Mouse (Mus musculus) liver, embryonic 15.5 days (tissue): ENCODE measurements around the gene Wdr19. TPM values are rescaled to one million over a fixed set of nuclear protein-coding genes. Genes with fewer than 3 reads are reported as not detected.
"Not testable (repeated sequence)": the region's sequence is repeated elsewhere in the genome, so short reads cannot be mapped to it uniquely, and the experiment has no call there.

ENCODE experiments used
- ATAC-seq: fragments of 200-750 bp; cut with Nextera tagmentation; 2 replicates; pipeline ENCODE4 v1.8.0; 2017; ENCODE audit warnings: moderate number of reproducible peaks, mild to moderate bottlenecking, moderate library complexity; ENCODE audit not compliant: insufficient read depth
- H3K27ac ChIP-seq: fragments of 300-500 bp; sonication (generic); replicated peaks from 2 replicates; pipeline ENCODE4 v1.5.1; 2015; ENCODE audit warnings: mild to moderate bottlenecking, inconsistent platforms
- H3K27me3 ChIP-seq: fragments of 300-500 bp; sonication (generic); 2 replicates; pipeline ENCODE4 v1.6.1; 2015; ENCODE audit warnings: mild to moderate bottlenecking, inconsistent platforms
- H3K36me3 ChIP-seq: fragments of 300-500 bp; sonication (generic); replicated peaks from 2 replicates; pipeline ENCODE4 v1.6.1; 2015; ENCODE audit warnings: moderate library complexity, mild to moderate bottlenecking, inconsistent platforms
- H3K4me1 ChIP-seq: fragments of 300-500 bp; sonication (generic); replicated peaks from 2 replicates; pipeline ENCODE4 v1.6.1; 2015; ENCODE audit warnings: inconsistent platforms
- H3K4me2 ChIP-seq: fragments of 300-500 bp; sonication (generic); 2 replicates; pipeline ENCODE4 v1.6.1; 2015; ENCODE audit warnings: moderate library complexity, mild to moderate bottlenecking, inconsistent platforms
- H3K4me3 ChIP-seq: fragments of 300-500 bp; sonication (generic); replicated peaks from 2 replicates; pipeline ENCODE4 v1.5.1; 2015; ENCODE audit warnings: mild to moderate bottlenecking, inconsistent platforms
- H3K9ac ChIP-seq: fragments of 300-500 bp; sonication (generic); 2 replicates; pipeline ENCODE4 v1.6.1; 2015; ENCODE audit warnings: moderate library complexity, mild to moderate bottlenecking, inconsistent platforms
- H3K9me3 ChIP-seq: fragments of 300-500 bp; sonication (generic); replicated peaks from 2 replicates; pipeline ENCODE4 v1.6.1; 2016; ENCODE audit warnings: inconsistent platforms
- WGBS: fragments of 180-500 bp; shearing (Covaris S2); methylation state at CpG from one replicate; pipeline ENCODE4 v1.1.7; 2015; ENCODE audit warnings: mixed read lengths; ENCODE audit not compliant: insufficient replicate concordance; 5-methylcytosine and 5-hydroxymethylcytosine counted together
- polyA plus RNA-seq: library from polyadenylated mRNA; unstranded; fragments of >200 nt; fragmentation: Nextera tagmentation; extraction: Ambion mirVana; gene quantifications from 2 replicates; pipeline ENCODE4 v1.2.1, GENCODE M21; 2015

The Wdr19 gene
- polyA plus RNA-seq, 1 experiment from 2014 or later, result 0.86 TPM

DNA sequence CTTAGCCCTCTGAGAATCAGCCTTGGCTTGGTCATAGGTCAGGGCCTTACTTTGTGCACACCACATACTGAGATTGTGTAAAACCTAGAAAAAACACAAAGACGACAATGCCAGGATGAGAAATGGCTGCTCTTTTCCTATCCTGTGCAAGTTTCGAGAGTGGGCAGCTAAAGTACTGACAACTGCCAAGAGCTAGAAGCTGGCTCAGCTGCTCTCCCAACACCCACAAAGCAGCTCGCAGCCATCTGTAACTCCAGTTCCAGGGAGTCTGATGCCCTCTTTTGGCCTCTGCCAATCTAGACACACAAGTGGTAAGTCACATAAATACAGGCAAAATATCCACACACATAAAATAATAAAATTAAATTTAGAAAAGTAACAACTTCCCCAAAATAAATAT lies 74.5 kb downstream of the Wdr19 start:
- 79% methylated on average over 3 of the region's 3 CpGs for WGBS
- no peak overlapping the region for H3K27ac ChIP-seq

DNA sequence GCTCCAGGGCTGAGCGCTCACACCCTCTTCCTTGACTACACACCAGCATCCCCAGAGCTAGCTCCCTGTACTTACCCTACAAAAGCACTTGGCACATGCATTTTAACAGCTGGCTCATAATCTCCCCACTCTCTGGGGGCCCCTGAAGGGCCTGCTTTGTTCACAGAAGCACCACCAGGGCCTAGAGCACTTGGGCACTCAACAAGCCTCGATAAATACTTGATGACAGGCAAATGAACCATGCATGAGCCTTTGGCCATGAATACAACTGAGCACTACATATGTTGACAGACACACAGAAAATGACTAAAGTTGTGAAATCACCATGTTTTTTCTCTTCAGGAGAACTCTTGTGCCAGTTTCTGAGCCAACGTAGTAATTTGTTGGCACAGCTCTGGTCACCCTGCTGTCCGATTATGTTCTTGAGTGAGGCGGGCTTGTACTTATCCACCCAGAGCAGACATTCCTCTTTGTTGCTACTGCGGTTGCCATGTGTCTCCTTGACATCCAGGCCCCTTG lies 79.7 kb downstream of the Wdr19 start:
- WGBS, result 87% methylated on average over 6 of the region's 6 CpGs
- no peaks in the 10 kb centered on the region for H3K27me3 ChIP-seq
- no peak for ATAC-seq
- H3K36me3 ChIP-seq, result peaks cover 69% of the 10 kb centered on the region
- H3K27ac ChIP-seq, result no peak overlapping the region
- no peak overlapping the region for H3K4me2 ChIP-seq
- no peak overlapping the region for H3K4me3 ChIP-seq
- no peak overlapping the region for H3K9ac ChIP-seq
- no peaks in the 10 kb centered on the region for H3K4me1 ChIP-seq
- no peaks in the 10 kb centered on the region for H3K9me3 ChIP-seq

More for the DNA sequence above, 74.5 kb downstream of the Wdr19 start:
- Histone ChIP-seq H3K4me3 (no peak overlapping the region), H3K4me2 (no peak overlapping the region), H3K36me3 (peaks cover 87% of the 10 kb centered on the region), H3K4me1 (no peaks in the 10 kb centered on the region), H3K9me3 (no peaks in the 10 kb centered on the region), H3K27me3 (no peaks in the 10 kb centered on the region), H3K9ac (no peak overlapping the region)
- no peak for ATAC-seq

DNA sequence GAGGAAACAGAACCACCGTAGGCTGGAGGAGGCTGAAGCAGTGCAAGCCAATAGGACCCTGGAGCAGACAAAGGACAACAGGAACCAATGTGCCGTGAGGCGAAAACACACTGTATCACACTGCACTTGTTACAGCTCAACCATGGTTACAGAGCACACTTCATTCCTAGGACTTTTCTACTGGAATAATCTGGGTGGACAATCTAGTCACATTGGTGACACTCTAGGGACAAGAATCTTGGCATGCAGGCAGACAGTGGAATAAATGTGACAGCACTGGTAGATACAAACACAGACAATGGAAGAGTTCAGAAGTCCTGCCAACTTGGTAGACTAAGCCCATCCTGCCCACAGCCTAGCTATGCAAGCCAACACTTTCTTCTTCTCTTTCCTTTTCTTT lies 81.7 kb downstream of the Wdr19 start:
- Histone ChIP-seq H3K4me3 (no peak overlapping the region), H3K9ac (no peak overlapping the region), H3K9me3 (no peaks in the 10 kb centered on the region), H3K36me3 (peaks cover 72% of the 10 kb centered on the region), H3K27me3 (no peaks in the 10 kb centered on the region), H3K4me1 (no peaks in the 10 kb centered on the region), H3K27ac (no peak overlapping the region), H3K4me2 (no peak overlapping the region)
- 85% methylated on average over 3 of the region's 3 CpGs for WGBS
- no peak for ATAC-seq

DNA sequence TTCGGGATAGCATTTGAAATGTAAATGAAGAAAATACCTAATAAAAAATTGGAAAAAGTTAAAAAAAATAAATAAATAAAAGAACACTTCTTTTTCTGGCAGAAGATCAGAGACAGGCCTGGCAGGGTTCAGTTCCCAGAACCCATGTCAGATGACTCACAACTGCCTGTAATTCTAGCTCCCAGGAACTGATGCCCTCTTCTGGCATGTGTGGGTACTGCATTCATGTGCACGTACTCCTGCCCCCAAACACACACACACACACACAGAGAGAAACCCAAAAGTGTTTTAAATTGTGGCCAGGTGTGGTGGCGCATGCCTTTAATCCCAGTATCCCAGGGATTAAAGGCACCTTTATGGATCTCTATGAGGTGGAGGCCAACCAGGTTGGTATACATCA lies 84.7 kb downstream of the Wdr19 start:
- Histone ChIP-seq H3K4me2 (no peak overlapping the region), H3K9ac (no peak overlapping the region), H3K4me1 (peaks cover 13% of the 10 kb centered on the region), H3K27ac (no peak overlapping the region), H3K36me3 (peaks cover 69% of the 10 kb centered on the region), H3K9me3 (no peaks in the 10 kb centered on the region), H3K4me3 (no peak overlapping the region), H3K27me3 (no peaks in the 10 kb centered on the region)
- WGBS, result 77% methylated on average over 3 of the region's 3 CpGs
- ATAC-seq, result no peak

DNA sequence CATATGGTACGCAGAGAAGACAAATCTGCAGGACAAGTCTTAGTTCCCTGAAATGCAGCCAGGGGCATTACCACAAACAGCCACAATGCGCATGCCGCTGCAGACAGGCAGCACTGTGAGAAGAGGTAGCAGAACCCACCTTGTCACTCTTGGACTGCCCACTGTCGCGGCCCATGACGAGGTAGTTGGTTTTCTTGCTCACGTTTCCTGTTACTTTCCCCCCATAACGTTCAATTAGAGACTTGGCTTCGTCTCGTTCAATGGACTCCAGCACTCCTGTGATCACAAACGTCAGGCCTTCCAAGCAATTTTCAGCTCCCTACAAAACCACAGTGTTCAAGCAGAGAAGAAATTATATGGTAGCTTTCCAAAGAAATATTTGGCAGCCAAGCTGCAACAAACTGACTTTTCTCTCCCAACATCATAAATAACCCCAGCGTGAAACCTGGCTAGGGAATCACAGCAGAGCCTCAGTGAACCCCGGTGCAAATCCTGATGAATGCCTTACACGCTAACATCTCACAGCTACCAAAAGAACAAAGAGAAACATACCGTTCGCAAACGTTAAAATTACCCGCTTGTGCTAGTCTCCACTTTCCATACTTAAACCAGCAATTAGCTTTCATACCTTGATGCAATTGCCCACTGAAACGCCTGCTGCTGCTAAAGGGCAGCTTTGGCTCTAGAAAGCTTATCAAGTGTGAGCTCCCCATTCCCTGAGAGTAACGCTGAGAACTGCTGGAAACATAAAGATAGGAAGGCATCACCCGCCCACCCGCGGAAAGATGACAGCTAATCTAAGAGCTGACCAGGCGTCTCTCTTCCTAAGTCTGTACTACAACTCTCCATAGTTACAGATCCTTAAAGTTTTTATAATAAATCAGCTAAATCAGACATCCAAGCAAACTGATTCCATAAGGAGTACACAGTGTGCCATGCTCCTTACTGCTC lies 88.5 kb downstream of the Wdr19 start:
- Histone ChIP-seq H3K9me3 (no peaks in the 10 kb centered on the region), H3K36me3 (peaks cover 82% of the 10 kb centered on the region), H3K9ac (no peak overlapping the region), H3K4me2 (no peak overlapping the region), H3K4me1 (peaks cover 23% of the 10 kb centered on the region), H3K4me3 (no peak overlapping the region), H3K27me3 (no peaks in the 10 kb centered on the region), H3K27ac (no peak overlapping the region)
- 67% methylated on average over 24 of the region's 24 CpGs for WGBS
- peak; percentile 62 for ATAC-seq

DNA sequence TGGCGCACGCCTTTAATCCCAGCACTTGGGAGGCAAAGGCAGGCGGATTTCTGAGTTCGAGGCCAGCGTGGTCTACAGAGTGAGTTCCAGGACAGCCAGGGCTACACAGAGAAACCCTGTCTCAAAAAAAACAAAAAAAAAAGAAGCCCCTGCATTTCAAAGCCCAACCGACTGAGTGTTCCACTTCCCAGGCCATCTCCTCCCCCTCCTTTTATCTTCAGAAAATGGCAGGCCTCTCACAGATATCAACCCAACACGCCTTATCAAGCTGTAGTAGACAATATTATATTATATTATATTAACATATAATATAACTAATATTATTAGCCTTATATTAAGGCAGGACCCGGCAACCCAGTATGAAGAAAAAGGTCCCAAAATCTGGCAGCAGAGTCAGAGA lies 89.5 kb downstream of the Wdr19 start:
- H3K4me1 ChIP-seq, result peaks cover 23% of the 10 kb centered on the region
- H3K4me3 ChIP-seq, H3K27me3 ChIP-seq, H3K9ac ChIP-seq, ATAC-seq, H3K9me3 ChIP-seq, H3K4me2 ChIP-seq, H3K27ac ChIP-seq: not testable (repeated sequence)
- WGBS, result 65% methylated on average over 8 of the region's 8 CpGs
- H3K36me3 ChIP-seq, result peaks cover 85% of the 10 kb centered on the region

DNA sequence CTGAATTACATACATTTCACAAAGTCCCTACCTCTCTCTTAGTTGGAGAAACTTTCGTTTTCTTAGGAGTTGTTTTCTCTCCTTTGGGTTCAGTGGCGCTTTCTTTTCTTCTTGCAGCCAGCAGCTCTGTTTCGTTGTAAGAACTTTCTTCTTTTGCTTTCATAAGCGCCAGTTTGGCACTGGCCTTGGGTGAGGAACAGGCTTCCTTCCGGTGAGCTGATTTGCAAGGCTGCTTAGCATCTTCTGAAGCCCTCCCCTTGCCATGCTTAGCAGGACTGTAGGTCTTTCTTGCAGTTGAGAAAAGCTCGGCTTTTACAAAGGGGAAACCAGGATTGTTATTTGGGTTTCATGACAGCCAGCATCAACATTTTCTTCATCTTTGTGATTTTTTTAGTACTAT lies 94.1 kb downstream of the Wdr19 start:
- Histone ChIP-seq H3K4me2 (no peak overlapping the region), H3K9ac (no peak overlapping the region), H3K36me3 (peaks cover 83% of the 10 kb centered on the region), H3K27me3 (no peaks in the 10 kb centered on the region), H3K27ac (no peak overlapping the region), H3K4me3 (no peak overlapping the region), H3K9me3 (no peaks in the 10 kb centered on the region), H3K4me1 (peaks cover 12% of the 10 kb centered on the region)
- no peak for ATAC-seq
- WGBS, result 85% methylated on average over 6 of the region's 6 CpGs

DNA sequence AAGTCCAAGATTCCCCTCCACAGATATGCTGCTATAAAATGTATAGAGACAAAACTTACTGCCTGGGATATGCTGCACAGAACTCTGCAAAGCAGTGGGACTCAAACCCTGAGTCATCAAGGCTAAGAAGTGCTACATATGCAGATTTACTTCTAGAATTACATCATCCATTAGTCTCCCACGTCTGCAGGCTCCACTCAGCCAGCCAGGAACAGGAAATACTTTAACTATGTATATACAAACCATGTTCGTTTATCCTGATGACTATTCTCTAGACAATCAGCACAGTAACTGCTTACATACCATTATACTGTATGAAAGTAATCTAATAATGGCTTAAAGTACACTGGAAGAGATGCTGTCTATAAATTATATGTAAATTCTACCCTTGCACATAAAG lies 94.8 kb downstream of the Wdr19 start:
- no peak for ATAC-seq

DNA sequence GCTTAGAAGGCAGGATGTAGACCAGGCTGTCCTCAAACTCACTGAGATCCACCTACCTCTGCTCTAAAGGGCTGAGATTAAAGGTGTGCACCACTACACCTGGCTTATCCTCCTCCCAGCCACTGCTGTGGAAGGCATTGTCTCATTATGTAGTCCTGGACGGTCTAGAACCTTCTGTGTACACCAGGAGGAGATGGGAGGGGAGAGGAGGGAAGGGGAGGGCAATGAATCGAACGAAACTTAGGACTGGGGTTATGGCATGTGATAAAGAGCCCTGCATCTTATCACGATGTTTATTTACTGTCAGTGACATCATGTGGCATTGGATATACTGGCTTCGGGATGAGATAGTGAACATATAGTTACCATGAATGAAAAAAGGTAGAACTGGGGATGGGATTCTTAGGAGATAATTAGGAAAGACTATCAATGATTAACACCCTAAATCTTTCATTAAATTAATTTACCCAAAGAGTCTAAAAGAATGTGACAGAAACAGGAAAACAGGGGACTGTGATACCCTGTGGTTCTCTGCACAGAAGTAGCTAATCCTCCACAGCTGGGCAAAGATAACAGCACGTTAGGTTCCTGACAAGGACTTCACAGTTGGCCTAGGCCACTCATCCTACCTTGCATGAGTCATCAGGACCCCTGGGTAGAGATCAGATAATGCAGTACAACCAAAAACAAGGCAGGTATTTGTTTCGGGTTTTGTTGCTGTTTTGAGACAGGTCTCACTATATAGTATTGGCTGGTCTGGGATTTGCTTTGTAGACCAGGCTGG lies 98.9 kb downstream of the Wdr19 start:
- Histone ChIP-seq H3K4me1 (peaks cover 10% of the 10 kb centered on the region), H3K27me3 (no peaks in the 10 kb centered on the region), H3K9me3 (no peaks in the 10 kb centered on the region), H3K9ac (no peak overlapping the region), H3K27ac (0 out of 2 replicates have a peak overlapping the region, but pooled peaks have one; percentile 3), H3K4me3 (no peak overlapping the region), H3K4me2 (no peak overlapping the region), H3K36me3 (peaks cover 83% of the 10 kb centered on the region)
- 29% methylated on average over 7 of the region's 7 CpGs for WGBS
- ATAC-seq, result peak; percentile 77

More for the DNA sequence above, 94.8 kb downstream of the Wdr19 start:
- Histone ChIP-seq H3K36me3 (peaks cover 84% of the 10 kb centered on the region), H3K27me3 (no peaks in the 10 kb centered on the region), H3K4me1 (peaks cover 16% of the 10 kb centered on the region), H3K4me2 (no peak overlapping the region), H3K9ac (no peak overlapping the region), H3K27ac (no peak overlapping the region), H3K9me3 (no peaks in the 10 kb centered on the region), H3K4me3 (no peak overlapping the region)
- 50% methylated on average over 2 of the region's 2 CpGs for WGBS

DNA sequence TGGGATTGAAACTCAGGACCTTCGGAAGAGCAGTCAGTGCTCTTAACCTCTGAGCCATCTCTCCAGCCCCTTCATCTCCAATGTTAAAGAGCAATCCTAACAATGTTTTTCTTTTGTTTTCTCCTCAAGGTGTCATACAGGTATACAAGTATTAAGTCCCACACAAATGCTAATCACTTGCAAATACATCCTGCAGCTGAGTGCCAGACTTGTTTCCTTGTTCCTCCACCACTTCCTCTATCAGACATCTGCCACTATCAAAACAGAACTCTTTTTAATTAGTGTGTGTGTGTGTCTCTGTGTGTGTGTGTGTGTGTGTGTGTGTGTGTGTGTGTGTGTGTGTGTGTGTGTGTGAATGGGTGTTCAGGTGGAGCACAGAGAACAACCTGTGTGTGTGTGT lies 100.1 kb downstream of the Wdr19 start:
- Histone ChIP-seq H3K36me3 (peaks cover 79% of the 10 kb centered on the region), H3K27ac (0 out of 2 replicates have a peak overlapping the region, but pooled peaks have one; percentile 6), H3K4me1 (peaks cover 10% of the 10 kb centered on the region)
- H3K4me2 ChIP-seq, H3K9me3 ChIP-seq, H3K4me3 ChIP-seq, ATAC-seq, H3K9ac ChIP-seq, H3K27me3 ChIP-seq: not testable (repeated sequence)
- 83% methylated on average over 1 of the region's 1 CpGs for WGBS

DNA sequence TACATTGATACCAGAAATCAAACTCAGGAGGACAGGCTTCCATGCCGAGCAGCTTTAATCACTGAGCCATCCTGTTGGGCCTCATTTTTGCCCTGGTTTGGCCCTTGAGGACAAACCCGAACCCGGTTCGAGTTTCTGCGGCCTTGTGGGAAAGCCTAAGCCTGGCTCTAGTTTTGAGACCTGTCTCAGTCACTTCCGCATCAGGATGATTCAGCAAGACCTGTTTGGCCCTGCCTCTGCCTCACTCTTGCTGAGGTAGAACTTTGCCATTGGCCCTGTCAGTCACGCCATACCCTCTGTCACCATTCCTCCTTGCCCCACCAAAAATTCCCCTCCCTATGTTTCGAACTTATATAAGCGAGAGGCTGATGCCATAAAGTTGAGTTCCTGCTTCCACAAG lies 100.6 kb downstream of the Wdr19 start:
- no peak for ATAC-seq
- peaks cover 79% of the 10 kb centered on the region for H3K36me3 ChIP-seq
- H3K27me3 ChIP-seq, result no peaks in the 10 kb centered on the region
- H3K4me2 ChIP-seq, result no peak overlapping the region
- peaks cover 10% of the 10 kb centered on the region for H3K4me1 ChIP-seq
- H3K27ac ChIP-seq, result no peak overlapping the region
- H3K4me3 ChIP-seq, result no peak overlapping the region
- no peaks in the 10 kb centered on the region for H3K9me3 ChIP-seq
- H3K9ac ChIP-seq, result no peak overlapping the region
- 73% methylated on average over 9 of the region's 9 CpGs for WGBS
